Mouse (Mus musculus): Measurements from ENCODE around the gene Spr.
"Not testable (repeated sequence)": the region's sequence is repeated elsewhere in the genome, so short reads cannot be mapped to it uniquely, and the experiment has no call there.

DNA sequence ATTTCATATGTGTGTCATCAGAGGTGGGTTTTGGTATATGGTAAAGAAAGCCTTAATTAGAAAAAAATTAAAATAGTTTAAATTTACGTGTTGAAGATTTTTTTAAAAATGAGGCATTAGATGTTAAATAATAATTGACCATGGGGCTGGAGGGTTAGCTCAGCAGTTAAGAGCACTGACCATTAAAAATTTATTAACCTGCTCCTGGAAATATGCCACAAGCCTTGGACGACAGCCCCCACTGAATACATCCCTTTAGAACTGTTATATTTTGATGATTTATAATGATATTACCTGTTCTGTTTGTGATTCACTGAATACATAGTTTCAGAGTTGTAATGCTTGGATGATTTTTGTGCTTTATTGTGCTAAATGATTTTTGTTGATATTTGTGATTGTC is 19.0 kb upstream of the Spr start:
- TF ChIP-seq GATA1 (IDR thresholded peaks at IDR 0.05; ENCODE audit: borderline replicate concordance, low read length); FLI1 (IDR thresholded peaks at IDR 0.05; ENCODE audit: low read length): not testable (repeated sequence)
